Mouse (Mus musculus): ENCODE data around the gene Fbxl13. TPM values are rescaled to one million over a fixed set of nuclear protein-coding genes. Genes with fewer than 3 reads are reported as not detected.
A peak's percentile ranks its signal among the peaks of the same experiment; 100 is the strongest.
"Not testable (repeated sequence)": the region's sequence is repeated elsewhere in the genome, so short reads cannot be mapped to it uniquely, and the experiment has no call there.

The Fbxl13 gene
- total RNA-seq, 2 experiments from 2014 or later, result 0.20 TPM; not detected in 1

DNA sequence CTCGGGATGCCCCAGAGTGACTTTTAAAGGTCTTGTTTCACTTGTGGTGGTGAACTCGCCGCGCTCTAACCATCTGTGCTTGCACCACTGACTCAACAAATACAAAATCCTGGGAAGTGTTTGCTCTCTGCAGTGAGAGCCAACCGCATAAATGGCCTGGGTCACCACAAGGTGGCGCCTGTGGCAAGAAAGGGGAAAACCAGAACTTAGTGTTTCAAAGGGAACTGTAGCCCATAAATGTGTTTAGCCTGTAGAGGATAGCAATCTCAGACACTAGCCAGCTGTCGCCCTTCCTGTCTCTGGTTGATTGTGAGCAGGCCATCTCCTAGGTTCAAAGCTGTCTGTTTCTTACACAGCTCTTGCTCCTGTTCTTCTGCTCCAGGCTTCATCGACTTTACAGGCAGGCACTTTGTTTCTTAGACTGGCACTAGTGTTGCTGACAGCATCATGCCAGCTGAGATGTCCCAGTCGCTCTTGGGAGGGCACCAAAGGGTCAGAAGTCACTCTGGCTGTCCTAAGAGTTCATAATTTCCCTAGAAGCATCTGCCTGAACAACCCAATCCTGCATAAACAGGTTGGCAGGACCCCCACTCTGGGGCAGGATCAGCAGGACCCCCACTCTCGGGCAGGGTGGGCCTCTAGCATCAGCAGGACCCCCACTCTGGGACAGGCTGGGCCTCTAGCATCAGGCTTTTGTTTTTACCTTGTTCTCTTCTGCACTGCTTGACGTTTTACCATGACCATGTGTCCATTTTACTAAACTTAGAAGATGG lies 13.4 kb upstream of the Fbxl13 start:
- DNase-seq (ENCODE audit: low spot score in 2 of 2), result peak; percentile 81 to 82

DNA sequence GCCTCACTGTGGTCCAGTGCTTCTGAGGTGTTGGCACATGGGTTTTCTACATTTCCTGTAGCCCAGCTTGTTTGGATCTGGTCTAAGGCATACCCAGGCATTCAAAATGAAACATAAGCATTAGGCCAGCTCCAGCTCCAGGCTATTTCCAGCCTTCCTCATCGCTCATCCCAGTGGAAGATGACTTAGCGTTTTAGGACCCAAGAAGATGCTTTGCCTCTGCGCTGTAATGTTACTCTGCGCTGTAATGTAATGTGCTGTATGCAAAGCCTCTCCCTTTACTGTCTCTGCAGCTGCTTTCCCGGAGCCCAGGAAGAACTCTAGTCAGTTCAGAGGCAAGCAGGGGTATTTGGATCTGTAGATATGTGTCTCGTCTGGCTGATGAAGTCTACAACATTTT lies 12.6 kb upstream of the Fbxl13 start:
- no peak for DNase-seq (ENCODE audit: low spot score in 2 of 2)

DNA sequence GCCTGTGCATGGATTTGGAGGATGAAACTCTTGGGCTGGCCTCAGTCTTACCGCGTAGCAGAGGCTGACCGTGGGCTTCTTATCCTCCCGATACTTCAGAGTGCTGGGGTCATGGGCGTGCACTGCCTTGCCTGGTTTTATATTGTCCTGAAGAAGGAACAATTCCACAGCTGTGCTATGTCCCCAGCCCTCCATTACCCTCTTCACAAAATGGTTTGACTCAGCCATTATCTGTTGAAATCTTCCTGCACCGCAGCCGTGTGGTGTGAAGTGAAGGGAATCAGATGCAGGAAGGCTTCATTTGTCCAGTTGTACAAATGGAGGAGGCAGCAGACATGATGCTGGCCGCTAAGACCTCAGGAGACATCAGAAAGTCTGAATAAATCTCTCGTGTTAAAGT lies 11.5 kb upstream of the Fbxl13 start:
- no peak for DNase-seq (ENCODE audit: low spot score in 2 of 2)

DNA sequence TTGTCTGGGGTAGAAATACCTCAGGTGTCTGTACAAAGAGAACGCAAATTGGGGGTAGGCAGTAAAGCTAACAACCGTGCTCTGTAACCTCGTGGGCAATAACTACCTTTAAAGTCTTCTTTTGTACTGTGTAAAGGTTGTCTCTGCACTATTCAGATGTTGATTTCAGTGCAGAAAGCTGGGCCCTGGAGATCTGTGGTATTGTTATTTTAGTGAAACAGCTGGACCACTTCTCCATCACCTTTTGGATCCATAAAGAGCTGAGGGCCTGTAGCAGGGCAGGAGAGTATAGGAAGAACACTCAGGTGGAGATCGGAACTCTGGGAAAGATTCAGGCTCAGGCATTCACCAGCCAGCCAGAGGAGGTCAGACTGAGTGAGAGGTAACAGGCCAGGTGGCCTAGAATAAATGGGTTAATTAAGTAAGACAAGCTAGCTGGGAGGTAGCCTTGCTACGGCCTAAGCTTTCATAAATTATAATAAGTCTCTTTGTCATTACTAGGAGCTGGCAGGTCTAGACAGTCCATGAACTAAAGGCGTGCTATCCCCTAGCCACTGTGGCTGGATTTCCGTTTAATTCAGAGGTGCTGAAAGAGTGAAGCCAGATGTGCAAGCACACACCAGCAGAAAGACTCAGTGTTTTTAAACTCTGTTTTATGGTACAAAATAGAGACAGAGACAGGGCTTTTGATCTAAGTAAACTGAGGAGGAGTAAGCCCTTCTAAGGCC lies 6.6 kb upstream of the Fbxl13 start:
- DNase-seq (ENCODE audit: low spot score in 2 of 2), result no peak

DNA sequence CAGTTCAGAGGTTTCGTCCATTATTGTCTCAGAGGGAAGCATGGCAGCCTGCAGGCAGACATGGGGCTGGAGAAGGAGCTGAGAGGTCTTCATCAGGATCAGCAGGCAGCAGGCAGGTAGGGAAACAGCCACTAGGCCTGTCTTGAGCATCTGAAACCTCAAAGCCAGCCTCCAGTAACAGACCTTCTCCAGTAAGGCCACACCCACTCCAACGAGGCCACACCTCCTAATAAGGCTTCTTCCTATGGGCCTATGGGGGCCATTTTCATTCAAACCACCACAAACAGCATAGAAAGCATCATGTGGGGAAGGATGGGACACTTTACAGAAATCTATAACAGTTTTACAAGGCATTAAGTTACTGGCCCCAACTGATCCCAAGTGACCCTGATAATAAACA lies 5.3 kb upstream of the Fbxl13 start:
- no peak for DNase-seq (ENCODE audit: low spot score in 2 of 2)

DNA sequence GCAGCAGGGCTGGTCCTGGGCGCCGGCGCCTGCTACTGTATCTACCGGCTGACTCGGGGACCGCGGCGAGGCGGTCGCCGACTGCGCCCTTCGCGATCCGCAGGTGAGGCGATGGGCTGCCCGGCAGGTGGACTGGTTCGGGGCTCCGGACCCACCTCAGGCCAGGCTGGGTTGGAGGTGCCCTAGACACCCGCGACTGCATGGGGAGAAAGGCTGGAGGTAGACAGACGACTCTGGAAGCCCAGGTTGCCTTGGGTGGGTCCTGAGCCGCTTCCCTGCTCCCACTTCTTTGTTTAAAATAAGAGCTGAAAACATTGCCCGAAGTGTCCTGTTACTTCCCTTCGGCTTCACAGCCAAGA lies 678 bp upstream of the Fbxl13 start:
- DNase-seq (ENCODE audit: low spot score in 2 of 2), result no peak

DNA sequence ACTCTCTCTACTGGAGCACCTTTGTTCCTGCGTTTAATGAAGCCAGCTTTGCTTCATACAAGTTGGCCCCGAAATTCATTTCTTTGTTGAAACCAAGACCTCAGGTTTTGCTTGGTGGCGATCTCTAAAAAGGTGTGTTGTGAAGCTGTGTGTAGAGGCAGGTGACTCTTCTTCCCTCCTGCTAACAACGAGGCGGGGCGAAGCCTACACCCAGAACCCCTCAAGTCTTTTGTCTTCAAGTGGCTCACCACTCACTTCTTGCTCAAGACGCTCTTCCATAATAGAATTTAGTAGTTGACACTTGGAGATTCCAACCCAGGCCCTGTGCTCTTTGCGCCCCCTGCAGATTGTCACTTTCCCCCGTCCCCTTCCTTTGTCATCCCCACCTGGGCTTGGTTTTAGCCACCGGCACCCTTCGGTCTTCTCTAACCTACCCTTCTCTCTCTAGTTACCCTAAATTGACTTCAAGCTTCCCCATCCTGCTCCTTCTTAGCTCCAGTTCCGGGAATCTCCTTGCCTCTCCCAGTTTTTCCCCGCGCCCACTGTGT lies 469 bp downstream of the Fbxl13 start:
- DNase-seq (ENCODE audit: low spot score in 2 of 2), result peak in 1 of 2 experiments; percentile 28

DNA sequence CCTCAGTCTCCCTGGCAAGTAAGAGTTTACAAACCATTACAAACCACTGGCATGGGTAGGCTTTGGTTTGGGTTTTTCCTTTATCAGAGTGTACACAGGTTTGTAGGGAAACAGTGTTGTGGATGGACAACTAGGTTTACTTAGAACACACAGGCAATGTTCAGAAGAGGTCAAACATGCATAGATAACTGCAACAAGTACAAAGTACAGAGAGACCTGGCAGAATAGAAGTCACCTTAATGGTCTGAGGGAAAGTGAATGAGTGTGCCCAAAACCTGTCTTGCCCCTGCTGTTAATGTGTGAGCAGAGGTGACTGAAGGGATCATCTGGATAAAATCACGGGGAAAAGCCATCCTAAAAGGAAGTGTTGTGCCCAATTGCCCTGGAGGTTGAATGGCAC lies 1.8 kb downstream of the Fbxl13 start:
- DNase-seq (ENCODE audit: low spot score in 2 of 2), result no peak

DNA sequence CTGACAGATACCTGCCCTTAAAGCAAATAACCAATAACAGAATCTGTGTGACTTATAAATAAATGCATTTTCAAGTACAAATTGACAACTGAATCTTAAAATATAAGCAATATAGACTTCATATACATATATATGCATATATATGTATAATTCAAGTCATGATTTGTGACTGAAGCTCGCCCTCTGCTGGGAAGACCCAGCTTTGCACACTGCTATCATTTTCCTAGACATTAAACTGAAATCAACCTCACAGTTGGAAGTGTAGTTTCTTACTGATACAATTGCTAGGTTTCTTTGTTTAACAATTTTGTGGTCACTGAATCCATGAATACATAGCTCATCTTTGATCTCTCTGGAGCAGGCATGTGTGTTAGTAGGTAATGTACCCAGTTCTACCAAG lies 4.5 kb downstream of the Fbxl13 start:
- no peak for DNase-seq (ENCODE audit: low spot score in 2 of 2)

DNA sequence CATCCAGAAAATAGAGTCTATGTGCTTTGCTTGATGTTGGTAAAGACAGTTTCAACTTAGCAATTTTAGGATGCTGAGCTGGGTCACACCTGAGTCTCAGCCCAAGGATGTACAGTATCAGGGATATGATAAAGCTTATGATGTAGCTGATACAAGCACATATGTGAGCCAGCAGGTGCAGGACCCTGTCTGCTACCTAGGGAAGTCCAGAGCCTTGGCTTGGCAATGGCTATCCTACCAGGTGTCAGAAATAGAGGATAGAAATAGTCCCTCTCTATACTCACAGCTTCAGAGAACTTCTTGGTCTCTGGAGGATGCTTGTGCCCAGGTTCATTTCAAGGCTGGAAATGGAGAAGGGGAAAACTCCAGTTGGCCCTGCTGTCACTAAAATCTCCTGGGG lies 19.5 kb downstream of the Fbxl13 start:
- DNase-seq (ENCODE audit: low spot score in 2 of 2), result no peak

DNA sequence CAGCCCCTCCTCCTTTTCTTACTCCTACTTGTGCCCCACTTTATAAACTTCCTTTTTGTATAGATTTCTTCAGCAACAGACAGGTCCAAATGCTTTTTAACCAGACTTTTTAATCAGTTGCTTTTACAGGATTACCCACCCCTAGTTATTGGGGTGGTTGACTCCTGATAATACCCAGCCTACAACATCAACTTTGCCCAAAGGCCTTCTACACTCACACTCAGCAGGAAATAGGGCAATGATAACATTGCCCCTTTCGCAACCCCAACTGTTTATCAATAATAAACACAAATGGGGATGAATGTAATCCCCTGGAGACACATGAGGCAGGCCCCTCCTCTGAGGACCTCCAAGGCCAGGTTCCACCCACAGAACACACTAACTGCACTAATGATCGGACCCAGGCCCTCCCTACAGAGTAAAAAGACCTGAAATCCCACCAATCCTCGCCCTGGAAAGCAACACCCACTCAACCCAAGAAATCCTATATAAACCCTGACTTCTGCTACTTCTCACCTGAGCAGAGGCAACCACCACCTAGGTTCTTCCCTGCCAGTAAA lies 28.9 kb downstream of the Fbxl13 start:
- no peak for DNase-seq (ENCODE audit: low spot score in 2 of 2)

DNA sequence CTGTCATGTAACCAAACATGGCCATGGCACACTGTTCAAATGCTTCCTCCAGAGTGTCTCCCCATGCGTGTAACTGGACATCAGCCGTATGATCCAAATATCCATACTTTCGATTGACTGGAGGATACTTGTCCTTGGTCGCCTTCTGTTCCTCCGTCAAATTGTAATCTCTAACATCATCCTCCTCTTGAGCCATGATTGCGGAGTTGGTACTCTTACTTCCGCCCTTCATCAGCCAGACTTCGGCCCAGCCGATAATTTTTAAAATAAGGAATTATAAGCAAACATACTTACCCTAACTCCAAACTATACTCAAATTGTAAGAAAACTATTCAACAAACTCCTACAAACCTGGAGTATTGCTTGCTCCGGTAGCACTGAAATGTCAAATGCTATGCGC lies 31.1 kb downstream of the Fbxl13 start:
- not testable (repeated sequence) for DNase-seq (ENCODE audit: low spot score in 2 of 2)

DNA sequence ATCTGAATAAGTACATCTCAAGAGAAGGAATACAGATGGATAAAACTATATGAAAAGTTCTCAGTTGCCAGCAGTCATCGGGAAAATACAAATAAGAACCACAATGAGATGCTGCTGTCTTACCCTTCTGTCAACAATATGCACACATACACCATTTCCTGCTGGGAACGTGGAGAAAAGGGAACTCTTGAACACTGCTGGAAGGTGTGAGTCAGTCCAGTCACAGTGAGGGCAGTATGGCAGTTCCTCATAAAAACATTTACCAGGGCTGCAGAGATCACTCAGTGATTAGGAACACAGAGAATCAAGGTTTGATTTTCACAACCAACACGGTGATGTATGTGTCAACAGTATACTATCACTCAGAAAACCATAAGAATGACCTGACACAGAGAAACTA lies 34.4 kb downstream of the Fbxl13 start:
- no peak for DNase-seq (ENCODE audit: low spot score in 2 of 2)

DNA sequence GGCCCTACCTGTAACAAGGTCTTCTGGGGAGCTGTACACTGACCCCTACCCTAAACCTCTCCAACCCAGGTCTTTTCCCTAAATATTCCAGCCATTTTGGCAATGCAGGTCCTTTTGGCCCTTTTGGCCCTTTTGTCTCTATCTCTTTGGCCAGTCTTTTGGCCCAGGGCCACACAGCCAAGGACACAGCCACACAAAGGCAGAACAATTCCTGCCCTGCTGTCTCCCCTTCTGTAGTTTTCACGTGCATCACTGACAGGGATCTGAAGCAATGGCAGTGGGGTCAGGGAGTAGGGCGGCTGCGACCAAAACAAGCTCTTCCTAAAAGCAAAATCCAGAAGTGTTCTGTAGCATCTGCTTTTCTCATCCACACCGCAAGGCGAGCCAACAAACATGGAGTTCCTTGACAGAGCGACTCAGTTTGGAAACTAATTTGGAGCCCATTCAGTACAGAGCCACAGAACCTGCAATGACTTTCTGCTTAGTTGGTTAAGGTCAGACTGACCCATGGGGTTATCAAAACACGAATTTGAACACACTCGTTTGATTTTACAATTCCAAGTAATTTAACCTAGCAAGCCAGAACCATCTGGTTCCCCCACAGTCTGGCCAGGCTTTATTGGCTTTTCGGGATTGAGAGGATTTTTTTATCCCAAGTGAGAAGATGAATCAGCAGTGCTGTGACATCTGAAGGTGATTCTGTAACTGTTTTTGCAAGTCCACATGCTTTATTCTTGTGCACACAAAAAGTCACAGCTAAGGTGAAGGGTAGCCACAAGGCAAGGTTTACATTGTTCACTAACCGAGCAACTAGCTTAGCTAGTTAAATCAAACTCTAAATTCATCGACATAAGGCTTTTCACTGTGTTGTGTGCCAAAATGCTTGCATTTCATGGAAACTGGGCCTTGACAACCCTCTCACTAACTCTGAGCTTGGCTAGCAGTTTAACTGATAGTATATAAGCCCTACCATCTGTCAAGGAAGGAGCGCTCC lies 36.8 kb downstream of the Fbxl13 start:
- DNase-seq (ENCODE audit: low spot score in 2 of 2), result peak in 1 of 2 experiments; percentile 35

DNA sequence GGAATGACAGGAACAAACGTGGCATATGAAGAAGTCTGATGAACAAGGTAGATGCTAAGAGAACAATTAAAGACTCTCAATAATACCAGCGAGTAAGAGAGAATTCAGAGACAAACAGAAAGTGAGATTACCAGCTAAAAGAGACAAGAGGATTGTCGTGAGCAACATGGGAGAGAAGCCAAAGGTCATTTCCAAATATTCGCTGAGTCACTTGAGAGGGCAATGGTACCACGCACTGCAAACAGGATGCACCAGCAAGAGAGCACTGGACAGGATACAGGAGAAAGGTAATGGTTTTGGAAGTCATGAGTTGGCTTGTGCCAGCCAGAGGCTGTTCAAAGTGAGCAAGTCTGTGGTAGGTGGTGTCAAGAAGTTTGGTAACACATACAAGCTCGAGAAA lies 39.5 kb downstream of the Fbxl13 start:
- DNase-seq (ENCODE audit: low spot score in 2 of 2), result no peak

DNA sequence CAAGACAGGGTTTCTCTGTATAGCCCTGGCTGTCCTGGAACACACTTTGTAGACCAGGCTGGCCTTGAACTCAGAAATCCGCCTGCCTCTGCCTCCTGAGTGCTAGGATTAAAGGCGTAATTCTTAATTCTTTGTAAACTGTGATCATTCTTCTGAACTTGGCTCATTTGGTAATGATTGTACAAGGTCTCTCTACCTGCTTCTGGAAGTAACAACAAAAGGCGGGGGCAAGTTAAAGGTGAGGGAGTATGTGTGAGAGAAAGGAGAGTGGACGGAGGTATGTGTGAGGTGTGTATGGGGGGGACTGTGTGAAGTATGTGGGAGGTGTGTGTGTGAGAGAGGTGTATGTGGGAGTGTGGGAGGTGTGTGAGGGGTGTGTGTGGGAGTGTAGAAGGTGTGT lies 45.5 kb downstream of the Fbxl13 start:
- no peak for DNase-seq (ENCODE audit: low spot score in 2 of 2)

DNA sequence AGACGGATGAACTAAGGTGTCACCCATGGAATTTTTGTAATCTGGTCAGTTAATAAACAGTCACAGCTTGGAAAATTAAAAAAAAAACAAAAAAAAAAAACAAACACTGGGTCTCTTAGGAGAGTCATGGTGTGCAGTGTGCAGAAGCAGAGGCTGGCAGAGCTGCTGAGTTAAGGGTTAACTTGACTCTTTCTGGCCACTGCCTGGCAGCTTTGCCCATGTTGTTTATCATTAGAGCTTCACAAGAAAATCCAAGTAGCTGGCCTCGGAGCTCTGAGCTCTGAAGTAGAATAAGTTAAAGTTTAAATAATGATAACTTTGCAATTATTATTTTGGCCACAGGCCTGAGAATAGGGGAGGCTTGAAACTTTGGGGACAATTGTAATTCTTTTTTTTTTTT lies 45.9 kb downstream of the Fbxl13 start:
- not testable (repeated sequence) for DNase-seq (ENCODE audit: low spot score in 2 of 2)

DNA sequence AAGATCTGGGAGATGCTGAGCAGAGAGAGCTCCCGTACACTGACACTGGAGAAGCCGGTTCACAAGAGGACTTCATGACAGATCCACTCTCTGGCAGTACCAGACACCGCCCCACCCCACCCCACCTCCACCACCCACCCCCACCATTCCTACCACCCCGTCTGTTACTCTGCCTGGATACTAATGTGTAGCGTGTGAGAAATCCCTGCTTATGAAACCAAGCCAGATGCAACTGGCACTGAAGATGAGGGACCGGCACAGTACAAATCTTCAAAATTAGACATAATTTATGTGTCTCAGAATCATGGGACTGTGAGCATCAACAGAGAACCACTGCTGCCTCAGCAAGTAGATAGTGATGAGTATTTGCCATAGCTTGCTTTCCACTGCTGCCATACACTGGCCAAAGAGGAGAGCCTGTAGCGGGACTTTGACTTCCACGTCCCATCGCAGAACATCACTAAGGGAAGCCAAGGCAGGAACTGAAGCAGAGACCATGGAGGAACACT lies 52.2 kb downstream of the Fbxl13 start:
- no peak for DNase-seq (ENCODE audit: low spot score in 2 of 2)

DNA sequence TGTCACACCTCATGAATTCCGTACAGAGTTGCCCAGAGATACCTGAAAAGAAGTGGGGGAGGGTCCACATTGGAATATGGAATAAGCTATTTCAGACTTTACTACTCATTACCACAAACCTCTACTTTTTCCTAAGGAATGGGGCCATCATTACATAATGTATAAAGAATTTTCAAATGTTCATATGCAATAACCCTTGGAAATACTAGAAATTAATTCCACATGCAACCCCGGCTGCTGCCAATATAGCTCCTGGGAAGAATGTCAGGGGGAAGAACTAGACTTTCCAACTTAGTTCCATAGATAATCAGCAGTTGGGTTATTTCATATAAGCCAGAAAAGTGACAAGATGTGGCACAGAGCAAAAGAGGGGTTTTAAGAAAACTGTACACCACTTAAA lies 53.3 kb downstream of the Fbxl13 start:
- DNase-seq (ENCODE audit: low spot score in 2 of 2), result no peak

DNA sequence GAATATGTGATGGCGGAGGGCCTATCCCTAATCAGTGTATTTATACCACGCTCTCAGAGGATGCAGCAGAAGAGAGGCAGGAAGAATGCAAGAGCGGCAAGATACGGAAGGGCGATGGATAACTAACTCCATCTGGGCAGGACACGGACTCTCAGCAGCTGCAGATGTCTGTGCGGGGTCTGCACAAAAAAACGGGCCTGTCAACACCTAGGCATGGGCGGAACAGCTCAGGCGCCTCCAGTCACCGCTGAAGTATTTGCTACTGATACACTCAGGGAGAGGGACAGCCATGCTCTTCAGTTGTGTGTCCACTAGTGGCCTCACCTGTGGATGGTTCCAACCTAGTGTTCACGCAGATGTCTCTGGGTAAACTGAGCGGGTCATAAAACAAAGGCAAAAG lies 57.2 kb downstream of the Fbxl13 start:
- no peak for DNase-seq (ENCODE audit: low spot score in 2 of 2)

DNA sequence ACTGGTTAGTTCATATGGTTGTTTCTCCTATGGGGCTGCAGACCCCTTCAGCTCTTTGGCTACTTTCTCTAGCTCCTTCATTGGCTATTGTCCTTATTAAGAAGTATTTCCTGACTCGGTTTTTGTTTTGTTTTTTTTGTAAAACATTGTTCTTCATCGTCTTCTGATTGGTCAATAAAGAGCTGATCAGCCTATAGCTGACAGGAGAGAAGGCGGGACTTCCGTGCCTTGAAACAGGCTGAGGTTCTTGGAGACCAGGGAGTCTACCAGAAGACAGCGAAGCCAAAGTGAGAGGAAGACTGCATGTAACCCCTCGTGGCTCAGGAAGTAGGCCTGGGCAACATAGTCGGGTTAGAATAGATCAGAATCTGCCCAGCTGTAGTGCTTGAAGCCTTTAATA lies 57.8 kb downstream of the Fbxl13 start:
- DNase-seq (ENCODE audit: low spot score in 2 of 2), result no peak

All from adrenal gland, adult 18-20 months (tissue).